Mouse (Mus musculus) kidney, postnatal 14 days (tissue): ENCODE data around the gene Anks1b.

ENCODE experiments used
- DNase-seq: peaks from one replicate; pipeline ENCODE4 v3.0.0; 2022; ENCODE audit warnings: mixed read lengths

The Anks1b gene

GRCm38 (mm10) chr10:90400382-90400781 lies 527.1 kb downstream of the Anks1b start:
- DNase-seq = no peak

DNA sequence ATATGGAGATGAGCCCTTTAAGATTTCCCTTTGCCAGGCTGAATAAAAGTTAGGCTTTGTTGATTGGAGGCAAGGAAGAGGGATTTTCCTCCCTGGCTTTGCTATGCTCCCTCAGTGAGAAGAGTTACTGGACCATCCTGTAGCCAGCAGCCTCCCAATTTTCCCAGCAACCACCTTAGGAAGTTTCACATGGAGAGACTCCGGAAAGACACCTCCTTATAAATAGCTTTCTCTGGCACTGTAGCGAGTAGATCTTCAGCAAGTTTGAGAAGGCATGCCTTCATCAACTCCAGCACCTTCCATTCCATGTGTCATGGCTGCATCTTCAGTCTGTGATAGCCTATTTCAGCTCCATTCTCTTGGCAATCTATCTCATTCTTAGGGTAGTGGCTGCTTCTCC lies 535.2 kb downstream of the Anks1b start:
- no peak for DNase-seq

DNA sequence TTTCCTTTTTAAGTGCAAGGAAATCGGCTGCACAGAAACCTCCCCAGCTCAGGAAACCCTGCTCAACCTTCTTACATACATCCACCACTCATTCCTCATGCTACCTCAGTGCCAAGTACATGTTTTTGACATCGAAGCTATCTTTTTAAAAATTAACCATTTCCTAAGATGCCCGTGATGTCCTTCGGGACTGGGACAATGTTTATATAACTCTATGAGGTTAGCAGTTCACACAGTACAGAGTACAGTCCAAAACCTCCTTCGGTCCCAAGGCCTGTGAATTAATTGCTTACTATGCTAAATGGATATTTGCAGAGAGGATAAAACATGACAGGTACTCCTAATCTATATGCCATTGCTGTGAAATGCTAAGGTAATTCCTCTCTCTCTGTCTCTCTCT lies 558.2 kb downstream of the Anks1b start:
- DNase-seq = no peak

- no peak for DNase-seq
Observed at GRCm38 (mm10) chr10:90431974-90432373, 558.7 kb downstream of the Anks1b start.

GRCm38 (mm10) chr10:90432479-90432878 lies 559.2 kb downstream of the Anks1b start:
- no peak for DNase-seq

DNA sequence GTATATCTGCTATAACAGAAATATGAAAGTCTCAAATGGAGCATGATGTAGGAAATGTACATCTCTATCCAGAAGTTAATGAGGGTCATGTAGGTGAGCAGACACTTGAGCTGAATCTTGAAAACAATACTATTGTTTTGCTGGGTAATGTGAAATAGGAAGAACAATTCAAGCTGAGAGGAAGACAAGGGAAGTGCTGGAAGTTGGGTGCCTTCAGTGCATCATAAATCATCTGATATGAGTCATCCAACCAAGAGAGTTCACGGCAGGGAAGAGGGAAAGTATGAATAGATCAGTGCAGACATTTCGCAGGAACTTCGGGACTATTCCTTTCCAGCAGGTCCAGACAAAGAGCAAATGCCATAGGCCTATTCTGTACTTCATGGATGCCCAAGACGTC lies 567.7 kb downstream of the Anks1b start:
- no peak for DNase-seq

DNA sequence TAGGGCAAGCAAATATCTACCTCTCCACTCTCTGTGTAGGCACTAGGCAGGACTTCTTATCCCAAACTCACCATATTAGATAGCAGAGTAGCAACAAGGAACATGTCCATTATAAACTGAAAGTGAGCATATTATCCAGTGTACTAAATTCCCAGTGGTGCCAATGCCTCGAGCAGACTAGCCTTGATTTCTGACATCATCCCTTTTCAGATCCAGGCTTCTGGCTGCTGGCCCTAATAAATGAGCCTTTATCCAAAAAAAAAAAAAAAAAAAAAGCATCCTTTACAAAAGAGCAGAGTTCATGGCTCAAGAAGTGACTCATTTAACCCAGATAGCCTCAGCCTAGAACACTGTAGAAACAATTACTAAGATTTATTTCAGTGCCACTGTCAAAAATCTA lies 568.3 kb downstream of the Anks1b start:
- DNase-seq = no peak

- DNase-seq = no peak
Observed at GRCm38 (mm10) chr10:90464906-90465305, 591.6 kb downstream of the Anks1b start.

DNA sequence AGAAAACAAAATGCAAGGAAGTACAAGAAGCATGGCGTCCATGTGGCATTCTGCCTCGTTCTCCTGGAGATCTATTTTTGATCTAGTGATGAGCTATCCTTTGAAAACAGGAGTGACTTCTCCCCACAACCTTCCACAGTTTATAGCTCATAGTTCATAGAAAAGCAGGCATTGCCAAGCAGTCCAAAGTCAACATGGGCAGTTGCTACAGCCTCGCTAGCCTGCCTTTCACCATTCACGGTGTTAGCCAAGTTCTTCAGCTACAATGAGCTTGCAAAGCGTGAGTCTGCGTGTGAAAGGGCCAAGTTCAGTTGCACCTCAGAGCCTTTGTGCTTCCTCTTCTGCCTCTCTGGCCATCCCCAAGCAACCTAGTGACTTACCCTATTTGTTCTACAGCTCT lies 592.1 kb downstream of the Anks1b start:
- DNase-seq = no peak

DNA sequence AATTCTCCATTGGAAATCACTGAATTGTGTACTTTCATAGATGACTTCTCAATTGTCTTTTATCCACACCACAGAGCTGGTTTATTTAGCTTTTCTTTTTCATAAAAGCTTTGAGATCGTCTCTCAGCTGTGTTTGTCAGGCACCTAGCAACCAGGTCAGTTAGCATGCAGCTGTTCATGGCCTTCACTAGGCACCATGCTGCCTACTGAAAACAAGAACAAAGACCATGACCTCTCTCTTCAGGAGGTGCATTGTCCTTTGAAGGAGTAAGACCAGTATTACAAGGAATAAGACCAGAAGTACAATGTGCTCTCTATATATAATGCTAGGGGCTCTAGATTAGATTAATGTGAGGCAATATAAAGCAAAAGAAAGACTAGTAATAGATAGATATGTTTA lies 594.2 kb downstream of the Anks1b start:
- DNase-seq = no peak

DNA sequence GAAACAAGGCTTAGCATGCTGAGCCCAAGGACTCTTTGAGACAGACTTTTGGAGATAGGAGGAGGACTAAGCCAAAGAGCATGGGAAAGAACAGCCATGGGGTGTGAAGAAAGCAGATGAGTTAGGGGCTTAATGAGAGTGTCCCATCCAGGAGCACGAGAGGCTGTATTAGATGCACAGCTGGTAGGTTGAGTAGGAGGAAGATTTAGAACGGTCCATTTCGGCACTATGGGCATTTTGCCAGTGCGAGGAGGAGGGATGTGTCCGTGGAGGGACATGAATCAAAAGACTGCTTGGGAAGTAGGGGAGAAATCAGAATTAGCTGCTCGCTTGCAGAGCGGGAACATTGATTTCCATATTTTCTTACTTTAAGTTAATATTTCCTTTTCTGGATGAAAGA lies 620.1 kb downstream of the Anks1b start:
- DNase-seq = no peak

GRCm38 (mm10) chr10:90493996-90494642 lies 620.8 kb downstream of the Anks1b start:
- no peak for DNase-seq

- no peak for DNase-seq
Observed at GRCm38 (mm10) chr10:90494981-90495516, 621.7 kb downstream of the Anks1b start.

- no peak for DNase-seq
Observed at GRCm38 (mm10) chr10:90507561-90507960, 634.3 kb downstream of the Anks1b start.

- DNase-seq = no peak
Observed at GRCm38 (mm10) chr10:90512801-90513200, 639.5 kb downstream of the Anks1b start.

DNA sequence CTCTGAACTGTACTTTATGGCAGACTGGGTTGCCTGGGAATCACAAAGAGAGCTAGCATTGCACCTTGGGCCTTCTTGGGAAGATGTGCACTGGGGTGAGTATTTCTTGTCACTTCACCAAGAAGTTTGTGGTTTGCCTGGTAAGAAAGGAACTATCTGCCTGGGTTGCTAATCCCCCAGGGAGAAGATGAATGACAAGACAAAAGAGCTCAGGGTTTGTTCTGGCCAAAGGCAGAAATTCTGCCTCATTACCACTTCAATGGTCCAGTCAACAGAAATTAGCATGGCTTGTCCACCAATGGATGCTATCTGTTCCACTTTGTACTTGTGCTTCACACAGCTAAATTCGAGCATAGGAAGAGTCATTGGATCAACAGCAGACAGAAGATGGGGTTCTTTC lies 658.5 kb downstream of the Anks1b start:
- no peak for DNase-seq

DNA sequence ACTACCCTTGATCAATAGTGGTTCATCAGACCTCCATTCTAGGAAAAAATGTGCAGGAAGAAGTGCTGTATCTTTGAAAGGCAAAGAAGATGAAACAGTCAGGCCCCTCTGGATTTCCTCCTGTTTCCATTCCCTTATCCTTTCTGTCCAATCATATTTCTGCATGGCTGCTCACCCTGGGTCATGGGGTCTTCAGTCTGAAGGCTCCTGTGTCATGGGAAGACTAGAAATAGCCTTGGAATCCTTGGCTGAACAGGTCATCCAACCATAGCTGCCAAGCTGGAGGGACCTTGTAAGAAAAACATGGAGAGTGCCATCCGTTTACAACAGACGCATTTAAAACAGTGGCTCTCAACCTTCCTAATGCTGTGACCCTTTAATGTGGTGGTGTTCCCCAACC lies 662.1 kb downstream of the Anks1b start:
- DNase-seq = no peak

GRCm38 (mm10) chr10:90546635-90547034 lies 673.3 kb downstream of the Anks1b start:
- DNase-seq = no peak

GRCm38 (mm10) chr10:90562906-90563305 lies 689.6 kb downstream of the Anks1b start:
- DNase-seq = no peak

DNA sequence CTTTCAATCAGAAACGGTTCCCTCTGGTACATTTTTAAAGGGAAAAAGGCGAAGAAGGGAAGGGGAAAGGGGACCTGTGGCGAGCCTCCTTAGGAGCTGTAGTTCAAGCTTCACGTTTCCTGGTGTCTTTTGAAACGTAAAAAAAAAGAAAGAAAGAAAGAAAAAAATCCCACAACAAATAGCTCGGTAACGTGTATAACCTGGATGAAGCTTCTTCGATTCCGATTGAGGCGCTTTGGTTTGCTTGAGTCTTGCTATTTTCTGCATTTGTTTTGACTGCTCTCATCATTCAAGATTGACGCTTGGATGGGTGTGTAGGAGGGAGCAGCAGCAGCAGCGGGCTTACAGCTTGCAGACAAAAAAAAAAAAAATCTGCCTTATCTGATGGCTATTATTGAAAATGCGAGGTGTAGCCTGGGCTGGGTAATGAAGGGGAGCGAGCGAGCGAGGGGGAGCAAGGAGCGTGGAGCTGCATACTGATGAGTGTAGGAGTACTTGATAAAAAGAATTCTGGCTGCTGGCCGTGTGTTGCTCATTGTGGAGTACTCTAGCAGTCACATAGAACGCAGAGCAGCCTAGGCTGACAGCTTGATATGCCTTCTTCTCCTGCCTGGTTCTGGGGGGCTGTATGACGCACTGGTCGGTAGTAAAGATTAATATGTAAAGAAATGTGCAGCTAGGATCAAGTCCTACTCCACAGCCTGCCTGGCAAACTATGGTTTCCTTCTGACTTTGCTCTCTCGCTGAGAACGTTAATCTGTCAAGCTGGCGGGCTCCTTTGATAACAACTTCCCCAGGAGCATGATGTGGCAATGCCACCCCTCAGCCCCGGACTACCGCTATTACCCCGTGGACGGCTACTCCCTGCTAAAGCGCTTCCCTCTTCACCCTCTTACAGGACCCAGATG lies 703.1 kb downstream of the Anks1b start:
- peak; percentile 10 for DNase-seq

GRCm38 (mm10) chr10:90577099-90577461 lies 703.8 kb downstream of the Anks1b start:
- DNase-seq = no peak

DNA sequence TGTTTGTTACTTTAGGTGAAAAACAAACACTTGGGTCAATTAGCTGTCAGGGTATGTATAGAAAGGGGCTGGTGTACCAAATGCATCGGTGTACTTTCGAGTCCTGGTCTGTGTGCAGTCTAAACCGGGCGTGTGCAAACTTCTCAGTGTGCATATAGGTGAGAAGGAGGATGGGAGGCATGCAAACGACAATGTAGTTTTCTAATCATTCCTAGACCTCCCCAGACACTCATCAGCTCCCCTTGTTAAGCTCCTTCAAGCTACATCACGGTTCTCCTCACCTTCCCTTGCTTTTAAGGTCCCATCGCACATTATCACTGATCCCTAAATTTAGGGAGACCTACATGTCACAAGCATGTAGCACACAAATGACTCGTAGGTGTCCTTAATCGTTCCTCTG lies 704.5 kb downstream of the Anks1b start:
- no peak for DNase-seq

DNA sequence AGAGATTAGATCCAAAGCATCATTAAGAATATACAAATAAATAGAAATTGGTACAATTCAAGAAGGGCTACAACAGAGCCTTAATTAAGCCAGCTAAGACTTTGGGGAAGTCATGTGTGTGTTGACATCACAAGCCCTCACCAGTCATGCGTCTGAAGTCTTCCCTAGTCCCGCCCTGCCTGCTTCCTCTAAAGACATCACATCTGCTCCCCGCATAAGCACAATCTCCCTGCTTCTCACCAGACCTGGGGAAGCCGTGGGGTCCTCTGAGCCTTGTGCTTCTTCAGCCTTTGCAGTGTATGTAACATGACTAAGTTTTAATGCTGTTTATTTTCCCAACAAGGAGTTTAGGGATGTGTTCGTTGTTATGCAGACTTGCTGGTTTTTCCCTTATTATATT lies 706.7 kb downstream of the Anks1b start:
- DNase-seq = no peak

DNA sequence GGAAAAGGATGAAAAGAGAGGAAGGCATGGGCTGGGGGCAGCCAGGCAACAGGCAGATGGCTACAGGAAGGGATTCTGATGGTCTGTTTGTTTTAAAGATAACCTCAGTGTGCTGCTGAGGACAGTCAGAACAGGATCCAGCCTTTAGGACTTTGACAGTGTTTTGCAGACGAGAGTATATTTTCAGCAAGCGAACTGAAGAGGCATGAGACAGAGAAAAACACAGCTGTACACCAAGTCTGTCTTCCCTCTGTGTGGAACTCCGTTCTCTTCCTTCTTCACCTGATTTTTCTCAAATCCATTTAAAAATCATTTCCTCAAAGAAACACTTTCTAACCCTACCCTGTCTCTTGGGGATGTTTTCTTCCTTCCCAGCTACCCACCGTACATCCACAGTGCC lies 710.7 kb downstream of the Anks1b start:
- DNase-seq = no peak
